Mouse (Mus musculus): ENCODE measurements around the gene Nipsnap3b. TPM values are rescaled to one million over a fixed set of nuclear protein-coding genes. Genes with fewer than 3 reads are reported as not detected.
A peak's percentile ranks its signal among the peaks of the same experiment; 100 is the strongest.

Nipsnap3b gene
- 55.4 and 58.6 TPM in 2 replicates for polyA plus RNA-seq (2014; fragmentation: Nextera tagmentation; extraction: Ambion mirVana)

DNA sequence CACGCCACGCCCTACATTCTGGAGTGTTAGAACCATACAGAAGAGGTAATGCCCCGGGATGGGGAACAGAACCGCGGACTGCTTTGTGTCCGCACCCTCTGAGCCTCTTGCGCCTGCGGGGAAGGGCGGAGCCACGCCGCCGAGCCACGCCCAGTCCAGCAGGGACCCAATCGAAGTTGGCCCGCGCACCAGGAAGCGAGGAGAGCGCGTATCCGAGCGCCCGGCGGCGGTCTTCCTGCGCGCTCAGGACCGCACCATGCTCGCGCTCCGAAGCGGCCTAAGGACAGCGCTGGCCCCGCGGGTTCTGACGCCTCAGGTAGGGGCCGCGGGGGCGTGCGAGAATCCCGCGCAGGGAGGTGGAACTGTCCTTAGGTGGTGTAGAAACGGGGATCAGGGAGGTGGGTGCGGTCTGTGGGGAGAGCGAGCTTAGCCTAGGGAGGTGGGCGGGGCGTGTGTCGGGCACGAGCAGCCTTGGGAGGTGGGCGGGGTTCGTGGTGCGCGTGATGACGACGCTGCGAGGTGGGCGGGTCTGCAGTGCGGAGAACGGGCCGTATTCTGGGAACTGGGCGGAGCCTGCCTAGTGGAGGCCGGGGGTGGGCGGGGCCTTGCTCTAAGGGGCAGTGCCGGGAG is at the start of gene Nipsnap3b:
Gene Nipsnap3b (plus strand): TSS at position 149 of the 630 bp plus-strand sequence.
- H3K9me3 ChIP-seq (ENCODE audit: control insufficient read depth, low read length) = no peaks in the 10 kb centered on the region
- under 1% methylated on average over 62 of the region's 63 CpGs for WGBS
- ATAC-seq (ENCODE audit: insufficient number of reproducible peaks, low FRiP score, low TSS enrichment, low read depth) (peak; percentile 96), DNase-seq (ENCODE audit: low spot score) (peak; percentile 97)
- peak within 1 kb of the TSS; percentile 63 for H3K4me2 ChIP-seq (ENCODE audit: low read depth, severe bottlenecking)
- H3K4me1 ChIP-seq (ENCODE audit: control insufficient read depth, insufficient read depth, low read length) = no peaks in the 10 kb centered on the region
- H3K27ac ChIP-seq (replicated peaks; ENCODE audit: low read depth, low read length) = no peak within 1 kb of the TSS
- H3K27me3 ChIP-seq (ENCODE audit: control insufficient read depth, insufficient read depth, low read length) = no peaks in the 10 kb centered on the region
- H3K36me3 ChIP-seq (ENCODE audit: control insufficient read depth, insufficient read depth, low read length) = peaks cover 3% of the 10 kb centered on the region; the same call in 1 of the 2 replicates
- H3K4me3 ChIP-seq (ENCODE audit: low read depth, low read length) = peak within 1 kb of the TSS; percentile 52
- peak within 1 kb of the TSS; percentile 49 for H3K9ac ChIP-seq (ENCODE audit: low read length)

DNA sequence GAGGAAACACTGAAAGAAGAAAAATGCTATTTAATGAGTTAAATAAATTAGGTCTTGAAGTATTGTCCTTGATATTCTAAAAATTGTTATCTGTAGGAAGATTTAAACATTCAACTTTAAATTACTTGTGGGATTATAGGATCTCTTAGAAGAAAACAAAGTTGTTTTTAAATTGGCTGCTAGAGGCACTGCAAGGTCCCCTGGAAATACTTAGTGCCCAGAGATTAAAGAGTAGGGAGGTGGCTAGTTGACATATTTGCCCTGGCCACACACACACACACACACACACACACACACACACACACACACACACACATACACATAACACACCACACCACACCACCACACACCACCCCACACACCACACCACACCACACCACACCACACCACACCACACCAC is 47.4 kb upstream of the Nipsnap3b start, which contains the start of gene Olfr270:
Gene Olfr270 (plus strand): TSS at position 301 of the 400 bp plus-strand sequence.
- H3K27ac ChIP-seq (replicated peaks; ENCODE audit: low read depth, low read length) = no peak within 1 kb of the TSS
- no peak within 1 kb of the TSS for H3K9ac ChIP-seq (ENCODE audit: low read length)
- no peak within 1 kb of the TSS for H3K4me2 ChIP-seq (ENCODE audit: low read depth, severe bottlenecking)
- ATAC-seq (ENCODE audit: insufficient number of reproducible peaks, low FRiP score, low TSS enrichment, low read depth) (no peak), DNase-seq (ENCODE audit: low spot score) (no peak)
- H3K36me3 ChIP-seq (ENCODE audit: control insufficient read depth, insufficient read depth, low read length) = no peaks in the 10 kb centered on the region
- H3K4me1 ChIP-seq (ENCODE audit: control insufficient read depth, insufficient read depth, low read length) = no peaks in the 10 kb centered on the region
- H3K4me3 ChIP-seq (ENCODE audit: low read depth, low read length) = no peak within 1 kb of the TSS
- H3K27me3 ChIP-seq (ENCODE audit: control insufficient read depth, insufficient read depth, low read length) = no peaks in the 10 kb centered on the region
- H3K9me3 ChIP-seq (ENCODE audit: control insufficient read depth, low read length) = no peaks in the 10 kb centered on the region

- WGBS = 82% methylated on average over 2 of the region's 2 CpGs
- ATAC-seq (ENCODE audit: insufficient number of reproducible peaks, low FRiP score, low TSS enrichment, low read depth) = no peak
- Histone ChIP-seq H3K27me3 (ENCODE audit: control insufficient read depth, insufficient read depth, low read length) (no peaks in the 10 kb centered on the region), H3K9ac (ENCODE audit: low read length) (no peak overlapping the region), H3K9me3 (ENCODE audit: control insufficient read depth, low read length) (no peaks in the 10 kb centered on the region), H3K27ac (replicated peaks; ENCODE audit: low read depth, low read length) (no peak overlapping the region), H3K4me3 (ENCODE audit: low read depth, low read length) (no peak overlapping the region), H3K36me3 (ENCODE audit: control insufficient read depth, insufficient read depth, low read length) (no peaks in the 10 kb centered on the region; the same call in 1 of the 2 replicates), H3K4me1 (ENCODE audit: control insufficient read depth, insufficient read depth, low read length) (no peaks in the 10 kb centered on the region), H3K4me2 (ENCODE audit: low read depth, severe bottlenecking) (no peak overlapping the region)
- no peak for DNase-seq (ENCODE audit: low spot score)
These were observed 26.5 kb upstream of the Nipsnap3b start for GRCm38 (mm10) chr4:52985216-52985615.

DNA sequence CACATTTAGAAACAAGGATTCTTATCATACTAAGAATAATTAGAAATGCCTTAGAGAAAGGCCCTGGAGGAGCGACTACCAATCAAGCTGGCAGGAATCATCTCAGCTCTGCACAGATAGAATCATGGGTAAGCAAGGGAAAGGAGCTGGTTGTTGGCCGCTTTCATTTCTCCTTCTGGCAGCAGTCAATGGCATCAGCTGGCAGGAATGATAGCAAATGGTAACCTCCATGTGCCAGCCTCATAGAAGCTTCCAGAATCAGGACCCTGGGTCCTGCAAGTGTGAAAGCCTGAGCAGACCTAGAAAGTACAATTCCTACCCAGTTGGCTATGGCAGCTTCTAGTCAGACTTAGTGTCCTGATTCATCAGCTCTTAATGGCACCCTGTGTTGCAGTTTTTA is 25.4 kb upstream of the Nipsnap3b start:
- WGBS = 87% methylated on average over 2 of the region's 2 CpGs
- Histone ChIP-seq H3K27me3 (ENCODE audit: control insufficient read depth, insufficient read depth, low read length) (no peaks in the 10 kb centered on the region), H3K9me3 (ENCODE audit: control insufficient read depth, low read length) (no peaks in the 10 kb centered on the region), H3K4me1 (ENCODE audit: control insufficient read depth, insufficient read depth, low read length) (no peaks in the 10 kb centered on the region), H3K27ac (replicated peaks; ENCODE audit: low read depth, low read length) (no peak overlapping the region), H3K4me2 (ENCODE audit: low read depth, severe bottlenecking) (no peak overlapping the region), H3K9ac (ENCODE audit: low read length) (no peak overlapping the region), H3K4me3 (ENCODE audit: low read depth, low read length) (no peak overlapping the region), H3K36me3 (ENCODE audit: control insufficient read depth, insufficient read depth, low read length) (no peaks in the 10 kb centered on the region; the same call in 1 of the 2 replicates)
- no peak for DNase-seq (ENCODE audit: low spot score)
- ATAC-seq (ENCODE audit: insufficient number of reproducible peaks, low FRiP score, low TSS enrichment, low read depth) = no peak

GRCm38 (mm10) chr4:52989248-52989647 is 22.4 kb upstream of the Nipsnap3b start, which contains the start of gene Nipsnap3a:
Gene Nipsnap3a, plus strand, starts transcription at chr4:52989272.
- ATAC-seq (ENCODE audit: insufficient number of reproducible peaks, low FRiP score, low TSS enrichment, low read depth) = peak; percentile 77
- Histone ChIP-seq H3K4me1 (ENCODE audit: control insufficient read depth, insufficient read depth, low read length) (no peaks in the 10 kb centered on the region), H3K4me2 (ENCODE audit: low read depth, severe bottlenecking) (peak within 1 kb of the TSS; percentile 41), H3K4me3 (ENCODE audit: low read depth, low read length) (no peak within 1 kb of the TSS), H3K27me3 (ENCODE audit: control insufficient read depth, insufficient read depth, low read length) (no peaks in the 10 kb centered on the region), H3K9me3 (ENCODE audit: control insufficient read depth, low read length) (no peaks in the 10 kb centered on the region), H3K9ac (ENCODE audit: low read length) (no peak within 1 kb of the TSS), H3K27ac (replicated peaks; ENCODE audit: low read depth, low read length) (no peak within 1 kb of the TSS), H3K36me3 (ENCODE audit: control insufficient read depth, insufficient read depth, low read length) (no peaks in the 10 kb centered on the region; the same call in 1 of the 2 replicates)
- 21% methylated on average over 12 of the region's 12 CpGs for WGBS
- DNase-seq (ENCODE audit: low spot score) = peak; percentile 56

DNA sequence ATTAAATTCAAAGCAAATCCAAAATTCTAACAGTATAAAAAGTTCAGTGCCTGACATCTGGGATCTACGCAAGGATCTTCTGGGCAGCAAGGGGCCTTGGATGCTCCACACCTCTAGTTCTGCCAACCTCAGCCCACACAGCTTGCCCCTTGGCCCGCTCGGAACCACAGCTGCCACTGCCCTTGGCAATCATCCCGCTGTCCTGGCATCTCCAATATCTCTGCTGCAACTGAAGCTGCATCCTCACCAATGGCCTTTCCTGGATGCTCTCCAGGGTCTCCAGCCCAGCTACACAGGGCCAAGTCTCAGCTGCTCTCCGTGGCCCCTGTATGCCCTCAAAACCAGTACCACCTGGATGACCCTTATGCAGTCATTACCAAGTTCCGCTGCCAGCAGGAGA is 12.2 kb upstream of the Nipsnap3b start:
- H3K4me3 ChIP-seq (ENCODE audit: low read depth, low read length) = no peak overlapping the region
- H3K9me3 ChIP-seq (ENCODE audit: control insufficient read depth, low read length) = no peaks in the 10 kb centered on the region
- no peak overlapping the region for H3K9ac ChIP-seq (ENCODE audit: low read length)
- H3K27ac ChIP-seq (replicated peaks; ENCODE audit: low read depth, low read length) = no peak overlapping the region
- ATAC-seq (ENCODE audit: insufficient number of reproducible peaks, low FRiP score, low TSS enrichment, low read depth) (no peak), DNase-seq (ENCODE audit: low spot score) (no peak)
- no peak overlapping the region for H3K4me2 ChIP-seq (ENCODE audit: low read depth, severe bottlenecking)
- 95% methylated on average over 6 of the region's 6 CpGs for WGBS
- no peaks in the 10 kb centered on the region for H3K27me3 ChIP-seq (ENCODE audit: control insufficient read depth, insufficient read depth, low read length)
- H3K4me1 ChIP-seq (ENCODE audit: control insufficient read depth, insufficient read depth, low read length) = no peaks in the 10 kb centered on the region
- no peaks in the 10 kb centered on the region for H3K36me3 ChIP-seq (ENCODE audit: control insufficient read depth, insufficient read depth, low read length)

GRCm38 (mm10) chr4:53000154-53000553 is 11.5 kb upstream of the Nipsnap3b start:
- Histone ChIP-seq H3K4me3 (ENCODE audit: low read depth, low read length) (no peak overlapping the region), H3K27me3 (ENCODE audit: control insufficient read depth, insufficient read depth, low read length) (no peaks in the 10 kb centered on the region), H3K27ac (replicated peaks; ENCODE audit: low read depth, low read length) (no peak overlapping the region), H3K9me3 (ENCODE audit: control insufficient read depth, low read length) (no peaks in the 10 kb centered on the region), H3K36me3 (ENCODE audit: control insufficient read depth, insufficient read depth, low read length) (no peaks in the 10 kb centered on the region), H3K9ac (ENCODE audit: low read length) (no peak overlapping the region), H3K4me1 (ENCODE audit: control insufficient read depth, insufficient read depth, low read length) (no peaks in the 10 kb centered on the region), H3K4me2 (ENCODE audit: low read depth, severe bottlenecking) (no peak overlapping the region)
- 80% methylated on average over 8 of the region's 8 CpGs for WGBS
- DNase-seq (ENCODE audit: low spot score) (no peak), ATAC-seq (ENCODE audit: insufficient number of reproducible peaks, low FRiP score, low TSS enrichment, low read depth) (no peak)

DNA sequence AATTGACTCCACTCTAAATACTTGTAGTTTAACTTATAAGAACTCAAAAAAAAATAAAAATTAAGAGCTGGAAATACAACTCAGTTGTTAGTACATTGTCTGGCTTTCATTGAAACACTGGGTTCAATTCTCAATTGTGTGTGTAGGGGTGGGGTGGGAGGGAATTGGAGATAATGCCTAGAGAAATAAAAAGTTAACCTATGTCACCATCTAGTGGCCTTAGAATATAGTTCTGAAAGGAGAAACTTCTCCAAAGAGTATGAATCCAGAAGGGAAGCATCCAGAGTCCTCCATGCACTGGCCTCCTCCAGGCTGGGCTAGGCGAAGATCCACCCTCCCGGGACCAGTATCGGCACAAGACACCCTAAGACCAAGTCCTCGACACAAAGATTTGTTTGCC is 2.5 kb upstream of the Nipsnap3b start:
- Histone ChIP-seq H3K36me3 (ENCODE audit: control insufficient read depth, insufficient read depth, low read length) (no peaks in the 10 kb centered on the region), H3K27me3 (ENCODE audit: control insufficient read depth, insufficient read depth, low read length) (no peaks in the 10 kb centered on the region), H3K9ac (ENCODE audit: low read length) (no peak overlapping the region), H3K9me3 (ENCODE audit: control insufficient read depth, low read length) (no peaks in the 10 kb centered on the region), H3K27ac (replicated peaks; ENCODE audit: low read depth, low read length) (no peak overlapping the region), H3K4me2 (ENCODE audit: low read depth, severe bottlenecking) (no peak overlapping the region), H3K4me1 (ENCODE audit: control insufficient read depth, insufficient read depth, low read length) (no peaks in the 10 kb centered on the region), H3K4me3 (ENCODE audit: low read depth, low read length) (no peak overlapping the region)
- no peak for DNase-seq (ENCODE audit: low spot score)
- ATAC-seq (ENCODE audit: insufficient number of reproducible peaks, low FRiP score, low TSS enrichment, low read depth) = no peak
- 74% methylated on average over 4 of the region's 4 CpGs for WGBS

- 96% methylated on average over 4 of the region's 4 CpGs for WGBS
These were observed 1.8 kb upstream of the Nipsnap3b start for GRCm38 (mm10) chr4:53009871-53010270.

More at GRCm38 (mm10) chr4:53009871-53010270, 1.8 kb upstream of the Nipsnap3b start:
- Histone ChIP-seq H3K9ac (ENCODE audit: low read length) (no peak overlapping the region), H3K9me3 (ENCODE audit: control insufficient read depth, low read length) (no peaks in the 10 kb centered on the region), H3K36me3 (ENCODE audit: control insufficient read depth, insufficient read depth, low read length) (no peaks in the 10 kb centered on the region), H3K4me1 (ENCODE audit: control insufficient read depth, insufficient read depth, low read length) (no peaks in the 10 kb centered on the region), H3K4me2 (ENCODE audit: low read depth, severe bottlenecking) (no peak overlapping the region), H3K27me3 (ENCODE audit: control insufficient read depth, insufficient read depth, low read length) (no peaks in the 10 kb centered on the region), H3K4me3 (ENCODE audit: low read depth, low read length) (no peak overlapping the region), H3K27ac (replicated peaks; ENCODE audit: low read depth, low read length) (no peak overlapping the region)
- ATAC-seq (ENCODE audit: insufficient number of reproducible peaks, low FRiP score, low TSS enrichment, low read depth) (no peak), DNase-seq (ENCODE audit: low spot score) (no peak)

Data from limb, embryonic 11.5 days (tissue).